Mouse (Mus musculus): ENCODE measurements around the gene Slc35a3. TPM values are rescaled to one million over a fixed set of nuclear protein-coding genes. Genes with fewer than 3 reads are reported as not detected.

Slc35a3 gene
- polyA plus RNA-seq, 1 experiment from 2014 or later: 15.9 TPM

- no peaks in the 10 kb centered on the region for H3K4me1 ChIP-seq (ENCODE audit: control insufficient read depth, insufficient read depth, low read length)
- no peak for ATAC-seq (ENCODE audit: low FRiP score, low TSS enrichment)
Observed at GRCm38 (mm10) chr3:116637693-116638476, 74.7 kb downstream of the Slc35a3 start.

GRCm38 (mm10) chr3:116635799-116636198 is 76.8 kb downstream of the Slc35a3 start:
- Histone ChIP-seq H3K4me1 (ENCODE audit: control insufficient read depth, insufficient read depth, low read length) (no peaks in the 10 kb centered on the region), H3K9ac (ENCODE audit: low read depth, low read length) (no peak overlapping the region), H3K4me2 (replicated peaks; ENCODE audit: low read depth, low read length) (no peak overlapping the region), H3K27ac (ENCODE audit: low read depth, low read length) (no peak overlapping the region), H3K36me3 (ENCODE audit: control insufficient read depth, insufficient read depth, low read length) (peaks cover 83% of the 10 kb centered on the region), H3K27me3 (ENCODE audit: control insufficient read depth, insufficient read depth, low read length) (no peaks in the 10 kb centered on the region), H3K4me3 (ENCODE audit: low read length) (no peak overlapping the region), H3K9me3 (ENCODE audit: control insufficient read depth, low read length) (no peaks in the 10 kb centered on the region)
- ATAC-seq (ENCODE audit: low FRiP score, low TSS enrichment): no peak
- WGBS: 80% methylated on average over 5 of the region's 5 CpGs

More at GRCm38 (mm10) chr3:116637693-116638476, 74.7 kb downstream of the Slc35a3 start:
- Histone ChIP-seq H3K9me3 (ENCODE audit: control insufficient read depth, low read length) (no peaks in the 10 kb centered on the region), H3K36me3 (ENCODE audit: control insufficient read depth, insufficient read depth, low read length) (peaks cover 88% of the 10 kb centered on the region), H3K27ac (ENCODE audit: low read depth, low read length) (no peak overlapping the region), H3K4me2 (replicated peaks; ENCODE audit: low read depth, low read length) (no peak overlapping the region), H3K4me3 (ENCODE audit: low read length) (no peak overlapping the region), H3K9ac (ENCODE audit: low read depth, low read length) (no peak overlapping the region), H3K27me3 (ENCODE audit: control insufficient read depth, insufficient read depth, low read length) (no peaks in the 10 kb centered on the region)
- WGBS: 89% methylated on average over 9 of the region's 9 CpGs

GRCm38 (mm10) chr3:116634853-116635252 is 77.8 kb downstream of the Slc35a3 start:
- H3K4me2 ChIP-seq (replicated peaks; ENCODE audit: low read depth, low read length): no peak overlapping the region
- no peaks in the 10 kb centered on the region for H3K27me3 ChIP-seq (ENCODE audit: control insufficient read depth, insufficient read depth, low read length)
- WGBS: 94% methylated on average over 8 of the region's 8 CpGs
- no peak overlapping the region for H3K9ac ChIP-seq (ENCODE audit: low read depth, low read length)
- H3K27ac ChIP-seq (ENCODE audit: low read depth, low read length): no peak overlapping the region
- H3K9me3 ChIP-seq (ENCODE audit: control insufficient read depth, low read length): no peaks in the 10 kb centered on the region
- H3K4me1 ChIP-seq (ENCODE audit: control insufficient read depth, insufficient read depth, low read length): no peaks in the 10 kb centered on the region
- peaks cover 84% of the 10 kb centered on the region for H3K36me3 ChIP-seq (ENCODE audit: control insufficient read depth, insufficient read depth, low read length)
- no peak overlapping the region for H3K4me3 ChIP-seq (ENCODE audit: low read length)
- no peak for ATAC-seq (ENCODE audit: low FRiP score, low TSS enrichment)

GRCm38 (mm10) chr3:116634091-116634490 is 78.5 kb downstream of the Slc35a3 start:
- no peaks in the 10 kb centered on the region for H3K4me1 ChIP-seq (ENCODE audit: control insufficient read depth, insufficient read depth, low read length)
- ATAC-seq (ENCODE audit: low FRiP score, low TSS enrichment): no peak
- WGBS: 90% methylated on average over 3 of the region's 3 CpGs
- H3K4me2 ChIP-seq (replicated peaks; ENCODE audit: low read depth, low read length): no peak overlapping the region
- no peaks in the 10 kb centered on the region for H3K27me3 ChIP-seq (ENCODE audit: control insufficient read depth, insufficient read depth, low read length)
- peaks cover 77% of the 10 kb centered on the region for H3K36me3 ChIP-seq (ENCODE audit: control insufficient read depth, insufficient read depth, low read length)
- H3K4me3 ChIP-seq (ENCODE audit: low read length): no peak overlapping the region
- no peak overlapping the region for H3K9ac ChIP-seq (ENCODE audit: low read depth, low read length)
- no peak overlapping the region for H3K27ac ChIP-seq (ENCODE audit: low read depth, low read length)
- H3K9me3 ChIP-seq (ENCODE audit: control insufficient read depth, low read length): no peaks in the 10 kb centered on the region

- H3K9ac ChIP-seq (ENCODE audit: low read depth, low read length): no peak overlapping the region
- no peaks in the 10 kb centered on the region for H3K27me3 ChIP-seq (ENCODE audit: control insufficient read depth, insufficient read depth, low read length)
- H3K36me3 ChIP-seq (ENCODE audit: control insufficient read depth, insufficient read depth, low read length): peaks cover 68% of the 10 kb centered on the region
- no peak overlapping the region for H3K4me3 ChIP-seq (ENCODE audit: low read length)
- WGBS: 95% methylated on average over 3 of the region's 3 CpGs
- no peak for ATAC-seq (ENCODE audit: low FRiP score, low TSS enrichment)
- no peak overlapping the region for H3K27ac ChIP-seq (ENCODE audit: low read depth, low read length)
- no peaks in the 10 kb centered on the region for H3K9me3 ChIP-seq (ENCODE audit: control insufficient read depth, low read length)
- H3K4me2 ChIP-seq (replicated peaks; ENCODE audit: low read depth, low read length): no peak overlapping the region
- H3K4me1 ChIP-seq (ENCODE audit: control insufficient read depth, insufficient read depth, low read length): no peaks in the 10 kb centered on the region
Observed at GRCm38 (mm10) chr3:116632971-116633370, 79.7 kb downstream of the Slc35a3 start.

GRCm38 (mm10) chr3:116631459-116631858 is 81.2 kb downstream of the Slc35a3 start:
- Histone ChIP-seq H3K4me3 (ENCODE audit: low read length) (no peak overlapping the region), H3K27ac (ENCODE audit: low read depth, low read length) (no peak overlapping the region), H3K9ac (ENCODE audit: low read depth, low read length) (no peak overlapping the region), H3K9me3 (ENCODE audit: control insufficient read depth, low read length) (no peaks in the 10 kb centered on the region), H3K4me1 (ENCODE audit: control insufficient read depth, insufficient read depth, low read length) (no peaks in the 10 kb centered on the region), H3K4me2 (replicated peaks; ENCODE audit: low read depth, low read length) (no peak overlapping the region), H3K36me3 (ENCODE audit: control insufficient read depth, insufficient read depth, low read length) (peaks cover 63% of the 10 kb centered on the region), H3K27me3 (ENCODE audit: control insufficient read depth, insufficient read depth, low read length) (no peaks in the 10 kb centered on the region)
- no peak for ATAC-seq (ENCODE audit: low FRiP score, low TSS enrichment)
- WGBS: 85% methylated on average over 1 of the region's 1 CpGs

GRCm38 (mm10) chr3:116622641-116623040 is 90.0 kb downstream of the Slc35a3 start:
- H3K4me1 ChIP-seq (ENCODE audit: control insufficient read depth, insufficient read depth, low read length): no peaks in the 10 kb centered on the region
- H3K27me3 ChIP-seq (ENCODE audit: control insufficient read depth, insufficient read depth, low read length): no peaks in the 10 kb centered on the region
- no peak overlapping the region for H3K27ac ChIP-seq (ENCODE audit: low read depth, low read length)
- H3K36me3 ChIP-seq (ENCODE audit: control insufficient read depth, insufficient read depth, low read length): peaks cover 33% of the 10 kb centered on the region; the same call in 1 of the 2 replicates
- ATAC-seq (ENCODE audit: low FRiP score, low TSS enrichment): no peak
- H3K9me3 ChIP-seq (ENCODE audit: control insufficient read depth, low read length): no peaks in the 10 kb centered on the region
- 93% methylated on average over 7 of the region's 7 CpGs for WGBS
- H3K9ac ChIP-seq (ENCODE audit: low read depth, low read length): no peak overlapping the region
- H3K4me2 ChIP-seq (replicated peaks; ENCODE audit: low read depth, low read length): no peak overlapping the region
- H3K4me3 ChIP-seq (ENCODE audit: low read length): no peak overlapping the region

- Histone ChIP-seq H3K27ac (ENCODE audit: low read depth, low read length) (no peak overlapping the region), H3K36me3 (ENCODE audit: control insufficient read depth, insufficient read depth, low read length) (peaks cover 29% of the 10 kb centered on the region; the same call in 1 of the 2 replicates), H3K27me3 (ENCODE audit: control insufficient read depth, insufficient read depth, low read length) (no peaks in the 10 kb centered on the region), H3K4me1 (ENCODE audit: control insufficient read depth, insufficient read depth, low read length) (no peaks in the 10 kb centered on the region), H3K4me2 (replicated peaks; ENCODE audit: low read depth, low read length) (no peak overlapping the region), H3K9me3 (ENCODE audit: control insufficient read depth, low read length) (no peaks in the 10 kb centered on the region), H3K9ac (ENCODE audit: low read depth, low read length) (no peak overlapping the region), H3K4me3 (ENCODE audit: low read length) (no peak overlapping the region)
- 97% methylated on average over 7 of the region's 7 CpGs for WGBS
- no peak for ATAC-seq (ENCODE audit: low FRiP score, low TSS enrichment)
Observed at GRCm38 (mm10) chr3:116620636-116621370, 91.8 kb downstream of the Slc35a3 start.

Measured in kidney, embryonic 14.5 days (tissue).